Mouse (Mus musculus) lung, embryonic 15.5 days (tissue): ENCODE data around the gene Matn4. TPM values are rescaled to one million over a fixed set of nuclear protein-coding genes. Genes with fewer than 3 reads are reported as not detected.
"Not testable (repeated sequence)": the region's sequence is repeated elsewhere in the genome, so short reads cannot be mapped to it uniquely, and the experiment has no call there.

Experiments
- ATAC-seq: fragments of 200-750 bp; cut with Nextera tagmentation; 2 replicates; pipeline ENCODE4 v1.8.0; 2017; ENCODE audit warnings: moderate number of reproducible peaks, borderline replicate concordance; ENCODE audit not compliant: low FRiP score, low TSS enrichment; ENCODE audit errors: extremely low read depth
- H3K27ac ChIP-seq: fragments of 300-500 bp; sonication (generic); 2 replicates; pipeline ENCODE4 v1.5.1; 2015; ENCODE audit warnings: moderate library complexity, mild to moderate bottlenecking, inconsistent platforms
- H3K27me3 ChIP-seq: fragments of 300-500 bp; sonication (generic); 2 replicates; pipeline ENCODE4 v1.6.1; 2015; ENCODE audit warnings: inconsistent platforms
- H3K36me3 ChIP-seq: fragments of 300-500 bp; sonication (generic); 2 replicates; pipeline ENCODE4 v1.6.1; 2015; ENCODE audit warnings: inconsistent platforms
- H3K4me1 ChIP-seq: fragments of 300-500 bp; sonication (generic); 2 replicates; pipeline ENCODE4 v1.6.1; 2015; ENCODE audit warnings: inconsistent platforms
- H3K4me2 ChIP-seq: fragments of 300-500 bp; sonication (generic); 2 replicates; pipeline ENCODE4 v1.6.1; 2015; ENCODE audit warnings: inconsistent platforms, mild to moderate bottlenecking, moderate library complexity
- H3K4me3 ChIP-seq: fragments of 300-500 bp; sonication (generic); 2 replicates; pipeline ENCODE4 v1.5.1; 2015; ENCODE audit warnings: mild to moderate bottlenecking, inconsistent platforms
- H3K9ac ChIP-seq: fragments of 300-500 bp; sonication (generic); 2 replicates; pipeline ENCODE4 v1.6.1; 2015; ENCODE audit warnings: inconsistent platforms
- H3K9me3 ChIP-seq: fragments of 300-500 bp; sonication (generic); 2 replicates; pipeline ENCODE4 v1.6.1; 2016; ENCODE audit warnings: inconsistent platforms
- WGBS: fragments of 180-500 bp; shearing (Covaris S2); methylation state at CpG from one replicate; pipeline ENCODE4 v1.1.7; 2015; 5-methylcytosine and 5-hydroxymethylcytosine counted together
- microRNA-seq: library from miRNA; unstranded; fragments of <30 nt; microRNA quantifications from one replicate; pipeline ENCODE4, GENCODE M21; 2016
- polyA plus RNA-seq: library from polyadenylated mRNA; unstranded; fragments of >200 nt; fragmentation: Nextera tagmentation; extraction: Ambion mirVana; gene quantifications from 2 replicates; pipeline ENCODE4 v1.2.1, GENCODE M21; 2015

Gene Matn4
- polyA plus RNA-seq, 1 experiment from 2014 or later: 42.7 TPM

DNA sequence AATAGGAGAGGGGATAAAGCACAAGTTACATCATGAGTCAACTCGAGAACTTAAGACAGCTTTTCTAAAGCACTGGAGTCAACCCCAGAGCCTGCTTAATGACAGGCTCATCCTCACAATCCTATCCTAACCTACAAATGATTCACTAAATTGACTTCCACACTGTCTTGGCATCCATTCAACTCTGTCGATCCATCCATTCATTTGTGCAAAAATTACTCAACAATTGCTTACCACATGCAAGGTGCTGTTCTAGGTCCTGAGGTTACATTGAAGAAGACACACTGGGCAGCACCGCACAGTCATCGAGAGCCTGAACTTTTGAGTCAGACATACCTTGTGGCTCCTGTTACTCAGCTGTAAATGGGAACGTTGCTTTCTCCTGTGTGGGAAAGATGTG, 45.9 kb downstream of the Matn4 start:
- no peak overlapping the region for H3K27ac ChIP-seq
- 82% methylated on average over 5 of the region's 5 CpGs for WGBS

DNA sequence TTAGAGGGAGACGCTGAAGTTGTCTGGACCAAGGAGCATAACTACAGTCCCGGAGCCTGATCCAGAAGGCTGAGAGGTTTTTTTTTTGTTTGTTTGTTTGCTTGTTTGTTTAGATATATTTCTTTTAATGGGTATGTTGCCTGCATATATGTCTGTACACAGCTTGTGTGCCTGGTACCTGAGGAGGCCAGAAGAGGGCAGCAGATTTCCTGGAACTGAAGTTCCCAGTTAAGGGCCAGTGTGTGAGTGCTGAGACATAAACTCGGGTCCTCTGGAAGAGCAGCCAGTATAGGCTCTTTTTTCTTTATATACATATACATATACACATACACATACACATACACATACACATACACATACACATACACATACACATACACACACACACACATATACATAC, 46.6 kb downstream of the Matn4 start:
- WGBS: 80% methylated on average over 3 of the region's 3 CpGs
- Histone ChIP-seq H3K36me3 (no peaks in the 10 kb centered on the region), H3K27ac (no peak overlapping the region), H3K4me1 (peaks cover 8% of the 10 kb centered on the region; the same call in 1 of the 2 replicates), H3K9ac (no peak overlapping the region), H3K27me3 (no peaks in the 10 kb centered on the region), H3K9me3 (no peaks in the 10 kb centered on the region), H3K4me2 (no peak overlapping the region), H3K4me3 (no peak overlapping the region)
- ATAC-seq: no peak

More for the DNA sequence above, 45.9 kb downstream of the Matn4 start:
- Histone ChIP-seq H3K9me3 (no peaks in the 10 kb centered on the region), H3K27me3 (no peaks in the 10 kb centered on the region), H3K9ac (no peak overlapping the region), H3K36me3 (no peaks in the 10 kb centered on the region), H3K4me3 (no peak overlapping the region), H3K4me2 (no peak overlapping the region), H3K4me1 (peaks cover 9% of the 10 kb centered on the region; the same call in 1 of the 2 replicates)
- ATAC-seq: no peak

DNA sequence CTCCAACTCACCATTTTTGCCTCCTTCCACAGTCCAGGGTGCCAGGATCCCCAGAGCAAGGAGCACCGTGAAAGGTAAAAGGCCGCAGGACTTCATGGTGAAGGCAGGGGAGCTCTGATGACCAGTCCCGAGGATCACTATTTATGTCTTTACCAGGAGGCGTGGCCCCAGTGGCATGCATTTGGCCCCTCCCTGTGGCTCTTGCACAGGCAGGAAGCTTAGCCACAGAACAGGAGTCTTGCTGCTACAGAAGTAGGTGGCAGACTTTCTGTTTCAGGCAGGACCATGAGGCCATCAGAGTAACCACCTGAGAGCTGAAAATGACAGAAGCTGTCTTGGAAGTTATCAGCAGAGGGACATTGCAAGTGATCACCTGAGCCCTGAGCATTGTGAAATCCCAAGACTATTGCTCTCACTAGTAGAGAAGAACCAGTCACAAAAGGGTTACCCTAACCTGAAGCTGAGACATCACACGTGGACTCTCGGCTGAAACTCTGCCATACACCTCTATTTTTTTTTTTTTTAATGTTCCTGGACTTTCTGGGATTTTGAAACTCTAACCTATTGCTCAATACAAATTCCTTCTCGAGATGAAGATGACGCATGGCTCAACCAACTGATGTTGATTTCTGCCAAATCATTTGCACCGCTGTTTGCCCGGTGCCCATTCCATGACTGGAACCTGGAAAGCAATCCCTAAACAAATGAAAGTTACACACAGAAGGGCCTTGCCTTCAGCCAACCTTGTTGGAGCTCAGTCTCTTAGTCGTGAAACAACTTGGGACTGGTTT, 48.6 kb downstream of the Matn4 start:
- ATAC-seq: no peak
- Histone ChIP-seq H3K4me1 (peaks cover 6% of the 10 kb centered on the region; the same call in 1 of the 2 replicates), H3K4me2 (no peak overlapping the region), H3K9me3 (no peaks in the 10 kb centered on the region), H3K27ac (no peak overlapping the region), H3K4me3 (no peak overlapping the region), H3K36me3 (no peaks in the 10 kb centered on the region), H3K27me3 (no peaks in the 10 kb centered on the region), H3K9ac (no peak overlapping the region)
- WGBS: 66% methylated on average over 11 of the region's 11 CpGs

DNA sequence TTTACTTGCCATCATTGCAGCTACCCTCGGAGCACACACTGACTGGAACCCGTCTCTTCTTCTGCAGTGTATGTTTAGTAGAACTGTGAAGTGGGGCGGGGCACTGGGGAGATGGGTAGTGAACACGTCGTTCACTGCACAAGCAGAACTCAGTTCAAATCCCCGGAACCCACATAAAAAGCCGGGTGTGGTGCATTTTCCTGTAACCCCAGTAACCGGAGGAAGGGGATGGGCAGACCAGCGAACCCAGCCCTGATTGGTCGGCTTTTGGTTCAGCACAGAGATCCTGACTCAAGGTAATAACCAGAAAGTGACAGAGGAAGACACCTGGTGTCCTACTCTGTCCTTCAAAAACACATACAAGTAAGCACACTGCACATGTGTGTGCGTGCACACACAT, 51.6 kb downstream of the Matn4 start:
- Histone ChIP-seq H3K36me3 (no peaks in the 10 kb centered on the region), H3K27me3 (no peaks in the 10 kb centered on the region), H3K4me1 (no peaks in the 10 kb centered on the region), H3K4me3 (no peak overlapping the region), H3K9me3 (no peaks in the 10 kb centered on the region), H3K4me2 (no peak overlapping the region), H3K27ac (no peak overlapping the region), H3K9ac (no peak overlapping the region)
- ATAC-seq: no peak
- WGBS: 79% methylated on average over 11 of the region's 11 CpGs

DNA sequence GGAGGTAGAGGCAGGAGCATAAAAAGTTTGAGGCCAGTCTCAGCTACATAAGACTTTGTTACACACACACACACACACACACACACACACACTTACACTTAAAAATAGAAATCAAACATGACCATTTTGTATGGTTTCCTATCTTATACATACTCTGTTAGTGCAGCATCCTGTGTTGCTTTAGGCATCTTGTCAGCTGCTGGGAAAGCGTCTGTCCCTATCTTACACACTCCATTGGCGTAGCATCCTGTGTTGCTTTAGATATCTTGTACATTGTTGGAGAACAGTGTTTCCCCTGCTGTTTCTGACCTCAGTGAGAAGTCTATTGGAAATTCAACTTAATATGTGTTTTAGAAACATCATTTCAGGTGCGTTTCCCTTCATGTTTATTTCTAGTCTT, 52.3 kb downstream of the Matn4 start:
- ATAC-seq: no peak
- Histone ChIP-seq H3K4me3 (no peak overlapping the region), H3K4me2 (no peak overlapping the region), H3K4me1 (no peaks in the 10 kb centered on the region), H3K9ac (no peak overlapping the region), H3K9me3 (no peaks in the 10 kb centered on the region), H3K36me3 (no peaks in the 10 kb centered on the region), H3K27me3 (no peaks in the 10 kb centered on the region), H3K27ac (no peak overlapping the region)
- WGBS: 67% methylated on average over 3 of the region's 3 CpGs

DNA sequence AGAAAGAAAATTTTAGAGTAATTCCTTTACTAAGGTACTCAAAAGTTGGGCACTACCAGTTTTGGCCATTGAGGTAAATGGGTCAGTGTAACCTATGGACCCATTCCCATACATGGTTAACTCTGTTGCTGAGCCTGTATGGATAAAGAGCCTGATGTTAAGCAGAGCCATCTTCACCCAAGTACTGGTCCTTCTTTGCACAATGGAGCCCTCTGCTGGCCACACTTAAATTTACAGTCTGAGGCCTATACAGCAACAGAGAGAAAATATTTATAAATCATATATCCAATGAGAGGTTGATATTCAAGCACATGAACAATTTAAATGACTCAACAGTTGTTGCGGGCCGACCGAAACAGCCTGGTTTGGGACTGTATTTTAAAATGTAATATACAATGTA, 56.0 kb downstream of the Matn4 start:
- ATAC-seq: no peak
- Histone ChIP-seq H3K27ac (no peak overlapping the region), H3K4me2 (no peak overlapping the region), H3K4me3 (no peak overlapping the region), H3K9ac (no peak overlapping the region), H3K36me3 (no peaks in the 10 kb centered on the region), H3K4me1 (no peaks in the 10 kb centered on the region), H3K27me3 (no peaks in the 10 kb centered on the region), H3K9me3 (no peaks in the 10 kb centered on the region)
- WGBS: 96% methylated on average over 3 of the region's 3 CpGs

DNA sequence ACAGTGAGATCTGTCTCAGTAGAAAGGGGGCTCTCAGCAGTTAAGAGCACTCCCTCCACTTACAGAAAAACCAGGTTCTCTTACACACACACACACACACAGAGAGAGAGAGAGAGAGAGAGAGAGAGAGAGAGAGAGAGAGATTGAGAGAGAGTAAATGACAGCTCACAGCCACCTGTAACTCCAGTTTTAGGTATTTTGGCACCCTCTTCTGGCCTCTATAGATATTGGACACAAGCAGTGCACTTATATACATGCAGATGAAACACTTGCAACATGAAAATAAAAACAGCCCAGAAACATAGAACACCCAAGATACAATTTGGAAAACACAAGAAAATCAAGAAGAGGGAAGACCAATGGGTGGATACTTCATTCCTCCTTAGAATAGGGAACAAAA, 57.3 kb downstream of the Matn4 start:
- H3K27me3 ChIP-seq, H3K36me3 ChIP-seq, H3K4me3 ChIP-seq, H3K9me3 ChIP-seq, H3K27ac ChIP-seq, H3K4me1 ChIP-seq, H3K9ac ChIP-seq, H3K4me2 ChIP-seq, ATAC-seq: not testable (repeated sequence)

DNA sequence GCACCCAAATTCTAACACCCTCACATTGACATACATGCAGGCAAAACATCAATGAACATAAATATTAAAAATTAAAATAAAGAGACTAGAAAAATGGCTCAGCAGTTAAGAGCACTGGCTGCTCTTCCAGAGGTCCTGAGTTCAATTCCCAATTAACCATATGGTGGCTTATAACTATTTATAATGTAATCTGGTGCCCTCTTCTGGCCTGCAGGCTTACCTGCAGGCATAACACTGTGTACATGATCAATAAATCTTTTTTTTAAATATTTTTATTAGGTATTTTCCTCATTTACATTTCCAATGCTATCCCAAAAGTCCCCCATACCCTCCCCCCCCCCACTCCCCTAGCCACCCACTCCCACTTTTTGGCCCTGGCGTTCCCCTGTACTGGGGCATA, 61.2 kb downstream of the Matn4 start:
- not testable (repeated sequence) for H3K4me1 ChIP-seq, H3K4me3 ChIP-seq, H3K27ac ChIP-seq, H3K9ac ChIP-seq, H3K4me2 ChIP-seq, H3K36me3 ChIP-seq, H3K27me3 ChIP-seq, ATAC-seq, H3K9me3 ChIP-seq
- WGBS: 83% methylated on average over 1 of the region's 1 CpGs

Small RNAs within 50 kb of the gene (microRNA-seq; reads per million reads assigned to microRNA genes)
- gene Mir7678: not detected

Other genes with a start within 250 kb of the Matn4 start
- gene Kcns1, start 234.0 kb downstream of the Matn4 start, polyA plus RNA-seq: not detected in 2 replicates
- not detected in 2 replicates for gene Wfdc5, start 222.4 kb downstream of the Matn4 start, polyA plus RNA-seq
- gene Wfdc12, start 214.6 kb downstream of the Matn4 start, polyA plus RNA-seq: not detected in 2 replicates
- not detected in 2 replicates for gene Wfdc15a, start 205.0 kb downstream of the Matn4 start, polyA plus RNA-seq
- 0.45 TPM in 1 of 2 replicates, not detected in the other for gene Wfdc15b, start 183.5 kb downstream of the Matn4 start, polyA plus RNA-seq
- gene Svs2, start 166.7 kb downstream of the Matn4 start, polyA plus RNA-seq: not detected in 2 replicates
- not detected in 2 replicates for gene Svs3b, start 148.5 kb downstream of the Matn4 start, polyA plus RNA-seq
- not detected in 2 replicates for gene Svs4, start 126.7 kb downstream of the Matn4 start, polyA plus RNA-seq
- not detected in 2 replicates for gene Svs3a, start 115.9 kb downstream of the Matn4 start, polyA plus RNA-seq
- not detected in 2 replicates for gene Svs6, start 88.4 kb downstream of the Matn4 start, polyA plus RNA-seq
- gene Svs5, start 72.4 kb downstream of the Matn4 start, polyA plus RNA-seq: not detected in 2 replicates
- gene Slpi, start 16.1 kb downstream of the Matn4 start, polyA plus RNA-seq: 1.4 and 1.6 TPM in 2 replicates
- 9.4 and 10.7 TPM in 2 replicates for gene Rbpjl, start 2.0 kb downstream of the Matn4 start, polyA plus RNA-seq
- 161 and 178 TPM in 2 replicates for gene Sdc4, start 38.7 kb upstream of the Matn4 start, polyA plus RNA-seq
- gene Sys1, start 51.8 kb upstream of the Matn4 start, polyA plus RNA-seq: 65.8 and 69.0 TPM in 2 replicates
- 17.1 and 17.6 TPM in 2 replicates for gene Gm20458, start 55.8 kb upstream of the Matn4 start, polyA plus RNA-seq
- gene Trp53tg5, start 68.6 kb upstream of the Matn4 start, polyA plus RNA-seq: not detected in 2 replicates
- 8.8 and 10.1 TPM in 2 replicates for gene Dbndd2, start 80.9 kb upstream of the Matn4 start, polyA plus RNA-seq
- 60.8 and 64.6 TPM in 2 replicates for gene Pigt, start 92.4 kb upstream of the Matn4 start, polyA plus RNA-seq
- gene Wfdc2, start 157.3 kb upstream of the Matn4 start, polyA plus RNA-seq: 404 and 415 TPM in 2 replicates
- not detected in 2 replicates for gene Spint3, start 168.3 kb upstream of the Matn4 start, polyA plus RNA-seq
- gene Wfdc6a, start 180.3 kb upstream of the Matn4 start, polyA plus RNA-seq: 0.77 and 0.95 TPM in 2 replicates
- gene Eppin, start 188.4 kb upstream of the Matn4 start, polyA plus RNA-seq: not detected in 2 replicates
- gene Wfdc6b, start 208.4 kb upstream of the Matn4 start, polyA plus RNA-seq: not detected in 2 replicates
- gene Wfdc8, start 208.5 kb upstream of the Matn4 start, polyA plus RNA-seq: not detected in 2 replicates
- not detected in 2 replicates for gene Wfdc16, start 233.6 kb upstream of the Matn4 start, polyA plus RNA-seq